Mouse (Mus musculus): Measurements from ENCODE around the gene D10Wsu102e. TPM values are rescaled to one million over a fixed set of nuclear protein-coding genes. Genes with fewer than 3 reads are reported as not detected.
"Not testable (repeated sequence)": the region's sequence is repeated elsewhere in the genome, so short reads cannot be mapped to it uniquely, and the experiment has no call there.

Gene D10Wsu102e
- polyA plus RNA-seq, 1 experiment from 2014 or later, result 0.59 TPM

DNA sequence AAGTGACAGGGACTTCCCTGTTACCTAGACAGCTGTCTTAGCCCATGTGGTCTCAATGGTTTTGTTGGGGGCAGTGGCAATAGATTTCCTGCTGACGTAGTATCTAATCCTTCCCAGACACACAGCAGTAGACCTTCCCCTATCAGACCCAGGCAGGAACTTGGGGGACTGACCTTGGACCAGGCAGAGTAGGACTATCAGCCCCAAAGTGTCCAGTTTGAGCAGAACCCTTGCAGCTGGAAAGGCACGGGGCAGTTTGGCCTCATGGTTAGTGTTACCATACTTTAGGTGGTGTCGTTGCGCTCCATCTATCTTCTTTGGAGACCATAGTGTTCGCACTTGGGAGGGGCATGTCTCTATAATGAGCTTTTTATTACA is 13.7 kb upstream of the D10Wsu102e start:
- Histone ChIP-seq H3K4me1 (replicated peaks) (peaks cover 10% of the 10 kb centered on the region; the same call in 1 of the 2 replicates), H3K27ac (ENCODE audit: poor library complexity, severe bottlenecking) (no peak overlapping the region), H3K36me3 (no peaks in the 10 kb centered on the region), H3K9me3 (replicated peaks) (no peaks in the 10 kb centered on the region), H3K4me3 (no peak overlapping the region), H3K27me3 (replicated peaks) (peaks cover 11% of the 10 kb centered on the region; the same call in 1 of the 2 replicates), H3K4me2 (no peak overlapping the region), H3K9ac (no peak overlapping the region)
- no peak for ATAC-seq (ENCODE audit: insufficient number of reproducible peaks, low FRiP score)
- 76% methylated on average over 5 of the region's 5 CpGs for WGBS

DNA sequence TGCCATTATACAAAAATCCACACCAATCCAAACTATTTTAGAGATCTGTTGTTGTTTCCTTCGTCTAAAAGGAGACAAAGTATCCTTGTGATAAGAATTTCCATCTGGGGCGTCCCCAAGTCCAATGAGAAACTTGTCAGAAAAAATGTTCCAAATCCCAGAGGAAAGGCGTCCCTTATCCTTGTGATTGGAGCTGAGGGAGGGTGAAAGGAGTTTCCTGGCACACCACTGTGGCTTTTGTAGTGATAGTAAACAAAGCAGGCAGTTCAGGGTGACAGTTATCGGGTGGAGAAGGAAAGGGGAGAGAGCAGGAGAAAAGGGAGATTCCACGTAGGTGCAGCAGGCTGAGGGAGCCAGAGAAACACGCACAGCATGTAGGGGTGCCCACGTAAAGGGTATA is 12.5 kb upstream of the D10Wsu102e start:
- Histone ChIP-seq H3K9me3 (replicated peaks) (no peaks in the 10 kb centered on the region), H3K9ac (no peak overlapping the region), H3K27ac (ENCODE audit: poor library complexity, severe bottlenecking) (no peak overlapping the region), H3K36me3 (no peaks in the 10 kb centered on the region), H3K4me3 (no peak overlapping the region), H3K27me3 (replicated peaks) (peaks cover 7% of the 10 kb centered on the region; the same call in 1 of the 2 replicates), H3K4me2 (no peak overlapping the region), H3K4me1 (replicated peaks) (peaks cover 10% of the 10 kb centered on the region; the same call in 1 of the 2 replicates)
- WGBS, result 16% methylated on average over 7 of the region's 7 CpGs
- ATAC-seq (ENCODE audit: insufficient number of reproducible peaks, low FRiP score), result no peak

- no peak overlapping the region for H3K27ac ChIP-seq (ENCODE audit: poor library complexity, severe bottlenecking)
- no peaks in the 10 kb centered on the region for H3K9me3 ChIP-seq (replicated peaks)
- H3K36me3 ChIP-seq, result no peaks in the 10 kb centered on the region
- no peak overlapping the region for H3K9ac ChIP-seq
- H3K4me2 ChIP-seq, result no peak overlapping the region
- H3K4me3 ChIP-seq, result no peak overlapping the region
- 87% methylated on average over 2 of the region's 2 CpGs for WGBS
- no peak for ATAC-seq (ENCODE audit: insufficient number of reproducible peaks, low FRiP score)
- peaks cover 17% of the 10 kb centered on the region for H3K4me1 ChIP-seq (replicated peaks)
- H3K27me3 ChIP-seq (replicated peaks), result peaks cover 7% of the 10 kb centered on the region; the same call in 1 of the 2 replicates
Observed at GRCm38 (mm10) chr10:83350689-83351088, 9.3 kb upstream of the D10Wsu102e start.

- peaks cover 17% of the 10 kb centered on the region for H3K4me1 ChIP-seq (replicated peaks)
- H3K36me3 ChIP-seq; H3K27me3 ChIP-seq (replicated peaks); H3K4me2 ChIP-seq; H3K9me3 ChIP-seq (replicated peaks); H3K9ac ChIP-seq; H3K27ac ChIP-seq (ENCODE audit: poor library complexity, severe bottlenecking); ATAC-seq (ENCODE audit: insufficient number of reproducible peaks, low FRiP score); H3K4me3 ChIP-seq: not testable (repeated sequence)
- 77% methylated on average over 4 of the region's 4 CpGs for WGBS
Observed at GRCm38 (mm10) chr10:83351779-83352178, 8.2 kb upstream of the D10Wsu102e start.

DNA sequence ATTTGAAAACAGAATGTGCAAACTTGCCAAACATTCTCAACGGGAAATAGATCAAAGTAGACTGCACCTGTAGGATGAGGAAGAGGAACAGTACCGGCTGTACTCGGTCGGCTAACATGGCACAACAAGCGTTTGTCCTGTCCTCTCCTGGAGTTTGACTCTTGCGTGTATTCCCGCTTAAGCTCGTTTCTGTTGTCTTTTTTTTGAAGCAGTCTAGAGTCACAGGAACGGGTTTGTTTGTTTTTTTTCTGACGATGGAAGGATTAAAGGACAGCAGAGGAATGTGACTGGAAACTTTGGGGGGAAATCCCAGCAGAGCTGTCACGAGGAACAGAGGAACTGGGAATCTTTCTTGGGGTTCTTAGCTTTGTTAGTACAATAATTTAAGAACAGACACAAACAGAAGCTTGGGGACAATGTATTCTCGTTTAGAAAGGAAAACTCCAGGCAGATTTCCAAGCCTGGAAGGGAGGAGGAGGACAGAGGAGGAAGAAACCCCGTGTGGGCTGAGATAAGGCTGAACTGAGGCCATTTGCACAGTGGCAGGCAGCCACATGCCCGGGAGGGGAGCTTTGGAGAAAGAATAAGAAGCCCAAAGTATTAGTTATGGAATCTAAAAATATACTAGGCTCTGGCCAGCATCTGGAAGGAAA is 6.2 kb upstream of the D10Wsu102e start:
- Histone ChIP-seq H3K9me3 (replicated peaks) (no peaks in the 10 kb centered on the region), H3K4me2 (peak overlapping the region; percentile 27; the same call in 1 of the 2 replicates), H3K4me3 (no peak overlapping the region), H3K36me3 (no peaks in the 10 kb centered on the region), H3K27ac (ENCODE audit: poor library complexity, severe bottlenecking) (peak overlapping the region; percentile 72), H3K27me3 (replicated peaks) (peaks cover 7% of the 10 kb centered on the region; the same call in 1 of the 2 replicates), H3K4me1 (replicated peaks) (peaks cover 11% of the 10 kb centered on the region), H3K9ac (no peak overlapping the region)
- 29% methylated on average over 14 of the region's 14 CpGs for WGBS
- peak; percentile 66; the same call in 1 of the 2 replicates for ATAC-seq (ENCODE audit: insufficient number of reproducible peaks, low FRiP score)

GRCm38 (mm10) chr10:83354333-83354719 is 5.7 kb upstream of the D10Wsu102e start:
- ATAC-seq (ENCODE audit: insufficient number of reproducible peaks, low FRiP score), result peak; percentile 24; the same call in 1 of the 2 replicates
- WGBS, result 60% methylated on average over 8 of the region's 8 CpGs
- peak overlapping the region; percentile 72 for H3K27ac ChIP-seq (ENCODE audit: poor library complexity, severe bottlenecking)

DNA sequence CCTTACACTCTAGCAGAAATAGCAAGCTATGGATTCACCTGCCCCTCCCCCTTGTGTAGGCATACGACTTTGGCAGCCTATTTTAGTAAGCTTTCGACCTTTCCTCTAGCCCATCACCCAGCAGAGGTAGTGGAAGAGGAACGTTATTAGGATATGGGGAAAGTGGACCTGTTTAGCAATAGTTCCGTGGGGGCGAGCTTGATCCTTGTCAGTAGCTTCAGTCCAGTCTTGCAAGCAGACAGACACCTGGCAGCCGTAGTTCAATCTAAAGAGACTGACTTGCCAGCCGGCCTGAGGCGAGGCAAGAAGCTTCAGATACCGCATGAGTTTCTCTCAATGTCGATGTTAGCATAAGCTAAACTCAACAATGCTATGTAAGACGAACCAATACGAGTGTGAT is 3.6 kb upstream of the D10Wsu102e start:
- Histone ChIP-seq H3K4me3 (no peak overlapping the region), H3K9ac (no peak overlapping the region), H3K27me3 (replicated peaks) (no peaks in the 10 kb centered on the region), H3K27ac (ENCODE audit: poor library complexity, severe bottlenecking) (no peak overlapping the region), H3K4me1 (replicated peaks) (peaks cover 19% of the 10 kb centered on the region), H3K36me3 (no peaks in the 10 kb centered on the region), H3K9me3 (replicated peaks) (no peaks in the 10 kb centered on the region), H3K4me2 (no peak overlapping the region)
- WGBS, result 81% methylated on average over 12 of the region's 12 CpGs
- ATAC-seq (ENCODE audit: insufficient number of reproducible peaks, low FRiP score), result no peak

More at GRCm38 (mm10) chr10:83354333-83354719, 5.7 kb upstream of the D10Wsu102e start:
- H3K4me3 ChIP-seq, result no peak overlapping the region
- H3K9me3 ChIP-seq (replicated peaks), result no peaks in the 10 kb centered on the region
- H3K4me1 ChIP-seq (replicated peaks), result peaks cover 11% of the 10 kb centered on the region
- H3K4me2 ChIP-seq, result peak overlapping the region; percentile 27; the same call in 1 of the 2 replicates
- H3K36me3 ChIP-seq, result no peaks in the 10 kb centered on the region
- no peak overlapping the region for H3K9ac ChIP-seq
- peaks cover 5% of the 10 kb centered on the region; the same call in 1 of the 2 replicates for H3K27me3 ChIP-seq (replicated peaks)

DNA sequence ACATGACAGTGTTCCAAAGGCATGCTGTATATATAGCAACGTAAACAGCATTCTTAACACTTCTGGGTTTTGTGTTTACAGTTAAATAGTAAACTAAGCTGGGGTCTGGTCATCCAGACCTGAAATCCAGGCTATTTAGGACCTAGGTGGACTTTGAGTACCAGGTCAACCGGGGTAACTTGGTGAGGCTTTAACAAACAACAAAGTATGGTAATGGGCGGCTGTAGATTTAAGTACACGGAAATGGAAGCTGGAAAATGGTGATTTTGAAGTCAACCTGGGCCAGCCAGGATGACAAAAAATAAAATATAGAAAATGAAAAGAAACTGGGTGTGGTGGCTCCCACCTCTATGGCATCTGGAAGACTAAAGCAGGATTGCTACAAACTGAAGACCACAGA is 570 bp upstream of the D10Wsu102e start:
- H3K9me3 ChIP-seq (replicated peaks), result no peaks in the 10 kb centered on the region
- peak overlapping the region; percentile 81 for H3K4me2 ChIP-seq
- 90% methylated on average over 4 of the region's 4 CpGs for WGBS
- H3K27ac ChIP-seq (ENCODE audit: poor library complexity, severe bottlenecking), result no peak overlapping the region
- H3K4me1 ChIP-seq (replicated peaks), result peaks cover 31% of the 10 kb centered on the region
- peaks cover 18% of the 10 kb centered on the region for H3K36me3 ChIP-seq
- H3K27me3 ChIP-seq (replicated peaks), result no peaks in the 10 kb centered on the region
- no peak overlapping the region for H3K9ac ChIP-seq
- no peak for ATAC-seq (ENCODE audit: insufficient number of reproducible peaks, low FRiP score)
- H3K4me3 ChIP-seq, result peak overlapping the region; percentile 91

DNA sequence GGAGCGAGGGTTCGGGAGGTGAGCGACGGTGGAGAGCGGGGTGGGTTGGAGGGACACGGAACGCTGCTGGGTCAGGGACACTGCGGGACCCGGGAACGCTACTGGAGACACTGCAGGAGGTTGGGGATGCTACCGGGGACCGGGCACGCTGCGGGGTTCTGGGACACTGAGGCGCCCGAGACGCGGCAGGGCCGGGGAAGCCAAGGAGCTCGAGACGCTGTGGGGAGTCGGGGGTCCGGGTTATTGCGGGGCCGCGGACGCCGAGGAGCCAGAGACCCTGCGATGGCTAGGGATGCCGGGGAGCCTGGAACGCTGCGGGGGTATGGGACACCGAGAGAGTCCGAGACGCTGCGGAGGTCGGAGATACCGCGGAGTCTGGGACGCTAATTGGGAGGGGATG is 335 bp downstream of the D10Wsu102e start:
- Histone ChIP-seq H3K27me3 (replicated peaks) (no peaks in the 10 kb centered on the region), H3K4me2 (peak overlapping the region; percentile 81), H3K9me3 (replicated peaks) (no peaks in the 10 kb centered on the region), H3K4me3 (peak overlapping the region; percentile 91), H3K4me1 (replicated peaks) (peaks cover 27% of the 10 kb centered on the region), H3K9ac (peak overlapping the region; percentile 85), H3K36me3 (peaks cover 27% of the 10 kb centered on the region), H3K27ac (ENCODE audit: poor library complexity, severe bottlenecking) (peak overlapping the region; percentile 29; the same call in 1 of the 2 replicates)
- ATAC-seq (ENCODE audit: insufficient number of reproducible peaks, low FRiP score), result peak; percentile 60
- WGBS, result under 1% methylated on average over 40 of the region's 40 CpGs

GRCm38 (mm10) chr10:83361643-83362382 is 1.8 kb downstream of the D10Wsu102e start:
- H3K9ac ChIP-seq, result no peak overlapping the region
- H3K4me2 ChIP-seq, result peak overlapping the region; percentile 81
- peaks cover 27% of the 10 kb centered on the region for H3K4me1 ChIP-seq (replicated peaks)
- H3K4me3 ChIP-seq, result no peak overlapping the region
- ATAC-seq (ENCODE audit: insufficient number of reproducible peaks, low FRiP score), result no peak
- 57% methylated on average over 5 of the region's 5 CpGs for WGBS
- peaks cover 42% of the 10 kb centered on the region for H3K36me3 ChIP-seq
- H3K9me3 ChIP-seq (replicated peaks), result no peaks in the 10 kb centered on the region
- H3K27me3 ChIP-seq (replicated peaks), result no peaks in the 10 kb centered on the region
- no peak overlapping the region for H3K27ac ChIP-seq (ENCODE audit: poor library complexity, severe bottlenecking)

DNA sequence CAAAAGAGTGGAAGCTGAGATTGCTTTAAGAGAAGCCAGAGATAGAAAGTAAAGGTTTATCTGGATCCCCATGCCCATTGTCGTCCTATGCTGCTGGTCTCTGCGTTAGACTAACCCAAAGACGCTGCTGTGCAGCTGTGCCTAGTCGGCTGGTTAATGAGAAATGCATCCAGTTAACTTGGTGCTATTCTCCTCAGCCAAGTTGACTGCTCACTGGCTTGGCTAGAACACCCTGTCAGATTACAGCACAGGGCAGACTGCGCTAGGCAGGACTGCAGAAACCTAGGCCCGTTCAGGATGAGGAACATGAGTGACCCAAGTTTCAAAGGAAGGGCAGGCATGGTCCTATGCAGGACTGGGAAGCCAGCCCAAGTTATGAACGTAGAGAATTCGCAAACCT is 3.4 kb downstream of the D10Wsu102e start:
- Histone ChIP-seq H3K36me3 (peaks cover 57% of the 10 kb centered on the region), H3K9me3 (replicated peaks) (no peaks in the 10 kb centered on the region)
- 84% methylated on average over 8 of the region's 8 CpGs for WGBS

More for the DNA sequence above, 3.4 kb downstream of the D10Wsu102e start:
- peaks cover 27% of the 10 kb centered on the region for H3K4me1 ChIP-seq (replicated peaks)
- no peak overlapping the region for H3K4me2 ChIP-seq
- ATAC-seq (ENCODE audit: insufficient number of reproducible peaks, low FRiP score), result no peak
- no peak overlapping the region for H3K4me3 ChIP-seq
- H3K27me3 ChIP-seq (replicated peaks), result no peaks in the 10 kb centered on the region
- H3K9ac ChIP-seq, result no peak overlapping the region
- no peak overlapping the region for H3K27ac ChIP-seq (ENCODE audit: poor library complexity, severe bottlenecking)

Measured in heart, embryonic 12.5 days (tissue).